Mouse (Mus musculus) bone marrow macrophage, adult 2 months (primary cell): ENCODE data around the gene Zbtb16. TPM values are rescaled to one million over a fixed set of nuclear protein-coding genes. Genes with fewer than 3 reads are reported as not detected.

ENCODE experiments used
- H3K27ac ChIP-seq: 2 replicates; pipeline ENCODE4 v1.5.1; 2012; ENCODE audit warnings: low read depth, low read length; ENCODE audit not compliant: insufficient read depth
- H3K4me1 ChIP-seq: 2 replicates; pipeline ENCODE4 v1.6.1; 2012; ENCODE audit warnings: low read length; ENCODE audit not compliant: control insufficient read depth, insufficient read depth
- H3K4me3 ChIP-seq: 2 replicates; pipeline ENCODE4 v1.5.1; 2012; ENCODE audit warnings: mild to moderate bottlenecking, low read length, moderate library complexity; ENCODE audit not compliant: insufficient read depth
- CTCF ChIP-seq: IDR thresholded peaks from 2 replicates; pipeline ENCODE4 v1.5.1; 2012; ENCODE audit warnings: low read depth, mild to moderate bottlenecking, low read length, moderate library complexity
- POLR2A ChIP-seq: IDR thresholded peaks from 2 replicates; pipeline ENCODE4 v1.6.1; 2012; ENCODE audit warnings: mild to moderate bottlenecking, low read depth, low read length, borderline replicate concordance
- polyA plus RNA-seq: library from polyadenylated mRNA; stranded (reverse); fragments of >200 nt; gene quantifications from 2 replicates; pipeline ENCODE4 v1.2.4, GENCODE M21; 2012; ENCODE audit not compliant: missing spikeins, insufficient read depth, insufficient read length

Gene Zbtb16
- polyA plus RNA-seq, 1 experiment: 2.9 TPM

DNA sequence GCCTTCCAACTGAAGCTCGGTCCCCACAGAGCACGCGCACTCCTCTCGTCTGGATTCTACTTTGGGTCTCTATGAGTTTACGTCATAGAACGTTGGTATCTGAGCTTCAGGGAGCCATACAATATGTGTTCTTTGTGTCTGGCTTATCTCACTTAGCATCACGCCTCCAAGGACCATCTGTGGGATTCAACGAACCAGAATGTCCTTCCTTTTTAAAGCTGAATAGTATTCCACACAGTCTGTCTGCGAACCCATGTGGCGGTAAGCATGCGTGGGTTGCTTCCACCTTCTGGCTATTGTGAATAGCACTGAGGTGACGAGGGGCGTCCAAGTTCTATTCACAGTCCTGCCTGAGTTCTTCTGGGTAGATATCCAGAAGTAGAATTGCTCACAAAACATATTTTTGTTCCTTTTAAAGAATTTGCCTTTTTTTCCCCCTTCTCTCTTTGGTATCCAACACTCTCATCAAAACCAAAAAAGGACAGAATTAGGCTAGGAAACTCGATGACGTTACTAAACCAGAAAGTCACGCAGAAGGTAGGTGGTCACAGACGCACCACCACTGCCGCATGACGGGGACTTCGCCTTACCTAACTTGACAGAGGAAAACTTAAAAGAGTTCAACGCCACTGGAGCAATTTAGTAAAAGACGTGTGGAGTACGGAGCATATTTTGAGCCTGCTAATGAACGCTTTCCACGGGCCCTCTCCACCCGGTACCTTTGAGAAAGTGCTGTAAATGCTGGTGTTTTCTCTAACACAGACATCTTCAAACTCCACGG, 32.4 kb downstream of the Zbtb16 start:
- Histone ChIP-seq H3K4me1 (no peaks in the 10 kb centered on the region), H3K27ac (no peak overlapping the region), H3K4me3 (no peak overlapping the region)
- TF ChIP-seq POLR2A (no peak), CTCF (no peak)

DNA sequence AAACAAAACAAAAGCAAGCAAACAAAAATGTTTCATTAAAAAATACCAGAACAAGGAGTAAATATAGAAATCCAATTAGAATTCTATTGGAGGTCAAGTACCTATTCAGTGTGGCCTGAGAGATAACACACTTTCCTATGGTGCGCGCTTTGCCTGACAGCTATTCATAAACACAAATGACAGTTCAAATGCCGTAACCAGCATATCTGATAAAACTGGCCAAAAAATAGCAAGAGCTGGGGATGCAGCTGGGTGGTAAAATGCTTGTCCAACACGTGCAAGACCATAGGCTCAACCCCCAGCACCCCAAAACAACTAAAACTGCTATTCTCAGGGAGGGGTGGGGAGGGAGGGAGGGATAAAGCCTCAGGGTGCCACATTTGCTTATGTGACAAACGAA, 33.6 kb downstream of the Zbtb16 start:
- no peak for TF ChIP-seq CTCF
- TF ChIP-seq POLR2A: no peak
- Histone ChIP-seq H3K27ac (no peak overlapping the region), H3K4me1 (no peaks in the 10 kb centered on the region), H3K4me3 (no peak overlapping the region)

DNA sequence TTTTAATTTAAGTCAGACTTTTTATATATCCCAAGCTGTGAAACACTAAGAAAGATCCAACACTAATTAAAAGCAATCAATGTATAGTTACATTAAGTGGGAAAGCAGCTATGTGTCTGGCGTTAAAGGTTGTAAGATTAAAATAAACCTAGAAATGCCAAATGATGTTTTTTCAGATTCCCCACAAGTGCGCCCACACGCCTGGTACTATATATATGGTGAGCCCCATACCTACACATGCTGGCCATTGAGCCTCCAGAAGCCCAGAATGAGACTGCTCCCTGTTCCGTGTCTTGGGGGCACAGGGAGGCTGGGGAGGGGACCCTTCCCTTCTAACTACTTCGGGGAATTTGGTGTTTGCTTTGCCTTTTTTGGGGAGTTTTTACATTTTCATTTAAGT, 34.7 kb downstream of the Zbtb16 start:
- TF ChIP-seq CTCF (no peak), POLR2A (no peak)
- H3K4me3 ChIP-seq: no peak overlapping the region
- H3K27ac ChIP-seq: no peak overlapping the region
- no peaks in the 10 kb centered on the region for H3K4me1 ChIP-seq

DNA sequence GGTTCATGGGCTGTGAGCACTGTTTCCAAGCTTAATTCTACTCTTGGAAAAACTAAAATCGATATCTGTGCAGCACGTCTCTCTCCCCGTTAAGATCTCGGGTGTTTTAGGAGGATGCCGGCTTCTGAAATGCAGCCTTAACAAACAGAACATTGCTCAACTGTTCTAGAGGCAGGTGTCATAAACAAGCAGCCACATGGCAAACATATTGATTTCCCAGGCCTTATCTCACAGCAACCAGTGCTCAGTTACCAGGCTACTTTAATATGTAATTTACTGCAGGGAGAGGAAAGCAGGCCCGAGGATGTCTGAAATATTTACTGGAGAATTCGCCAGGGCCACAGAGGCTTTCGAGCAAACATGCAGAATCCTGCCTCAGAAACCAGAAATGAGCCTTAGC, 35.4 kb downstream of the Zbtb16 start:
- no peak overlapping the region for H3K27ac ChIP-seq
- H3K4me1 ChIP-seq: no peaks in the 10 kb centered on the region
- no peak overlapping the region for H3K4me3 ChIP-seq
- TF ChIP-seq CTCF (no peak), POLR2A (no peak)

DNA sequence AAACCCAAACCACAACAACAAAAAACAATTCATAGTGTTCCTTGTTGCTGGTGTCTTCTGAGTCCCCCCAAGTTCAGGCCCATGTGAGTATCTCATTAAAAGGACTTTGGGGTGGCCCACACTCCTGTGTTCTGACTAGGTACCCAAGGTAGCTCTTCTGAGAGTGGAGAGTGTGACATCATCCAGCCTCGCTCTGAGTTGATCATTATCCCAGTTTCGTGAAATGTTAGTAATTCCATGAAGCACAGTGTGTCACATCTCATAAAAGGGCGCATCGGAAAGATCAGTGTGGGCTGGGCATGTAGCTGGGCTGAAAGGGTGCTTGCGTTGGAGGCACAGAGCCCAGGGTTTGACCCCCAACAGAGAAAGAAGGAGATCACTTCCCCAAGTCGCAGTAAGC, 38.0 kb downstream of the Zbtb16 start:
- no peak overlapping the region for H3K4me3 ChIP-seq
- TF ChIP-seq CTCF (no peak), POLR2A (no peak)
- no peaks in the 10 kb centered on the region for H3K4me1 ChIP-seq
- no peak overlapping the region for H3K27ac ChIP-seq

DNA sequence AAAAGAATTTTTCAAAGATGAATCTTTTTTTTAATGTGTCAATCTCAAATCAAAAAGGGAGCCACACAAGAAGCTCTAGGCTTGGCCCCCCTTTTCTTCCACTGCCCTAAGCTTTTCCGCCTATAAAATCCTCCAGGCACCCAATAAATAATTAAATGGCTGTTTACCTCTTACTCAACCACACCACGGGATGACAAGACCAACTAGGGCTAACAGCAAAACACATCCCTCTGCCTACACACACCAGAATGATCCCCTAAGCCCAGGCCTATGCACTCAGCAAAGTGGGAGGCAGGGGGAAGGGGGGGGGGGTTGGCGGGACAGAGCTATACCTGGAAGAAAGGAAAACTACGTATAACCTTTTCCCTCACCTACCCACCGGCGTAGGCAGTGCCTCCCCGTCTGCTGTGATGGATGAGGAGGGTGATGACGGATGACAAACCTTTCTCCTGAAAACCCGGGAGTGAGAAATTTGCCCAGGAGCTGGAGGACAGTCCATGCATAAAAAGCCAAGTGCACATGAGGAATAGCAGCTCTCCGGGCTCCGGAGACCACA, 39.7 kb downstream of the Zbtb16 start:
- Histone ChIP-seq H3K4me3 (no peak overlapping the region), H3K27ac (no peak overlapping the region), H3K4me1 (peaks cover 2% of the 10 kb centered on the region; the same call in 1 of the 2 replicates)
- TF ChIP-seq CTCF: no peak
- no peak for TF ChIP-seq POLR2A

DNA sequence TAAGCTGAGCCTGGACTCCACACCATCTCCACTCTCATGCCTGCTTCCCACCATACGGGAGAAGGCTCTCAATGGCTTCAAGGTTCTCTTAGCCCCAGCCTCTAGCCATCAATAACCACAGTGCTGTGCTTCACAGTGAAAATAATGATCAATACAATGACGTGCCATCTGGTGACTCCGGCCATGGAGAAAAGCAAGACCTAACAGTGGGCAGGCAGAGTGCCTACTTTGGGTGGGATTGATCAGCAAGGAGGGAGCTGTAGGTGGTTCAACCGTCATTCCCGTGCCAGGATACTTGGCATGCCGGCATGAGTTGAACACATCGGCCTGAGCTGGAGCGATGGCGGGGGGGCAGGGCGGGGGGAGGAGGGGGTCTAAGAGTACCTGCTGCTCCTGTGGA, 40.3 kb downstream of the Zbtb16 start:
- H3K4me3 ChIP-seq: no peak overlapping the region
- peaks cover 2% of the 10 kb centered on the region; the same call in 1 of the 2 replicates for H3K4me1 ChIP-seq
- H3K27ac ChIP-seq: no peak overlapping the region
- TF ChIP-seq CTCF: no peak
- TF ChIP-seq POLR2A: no peak

DNA sequence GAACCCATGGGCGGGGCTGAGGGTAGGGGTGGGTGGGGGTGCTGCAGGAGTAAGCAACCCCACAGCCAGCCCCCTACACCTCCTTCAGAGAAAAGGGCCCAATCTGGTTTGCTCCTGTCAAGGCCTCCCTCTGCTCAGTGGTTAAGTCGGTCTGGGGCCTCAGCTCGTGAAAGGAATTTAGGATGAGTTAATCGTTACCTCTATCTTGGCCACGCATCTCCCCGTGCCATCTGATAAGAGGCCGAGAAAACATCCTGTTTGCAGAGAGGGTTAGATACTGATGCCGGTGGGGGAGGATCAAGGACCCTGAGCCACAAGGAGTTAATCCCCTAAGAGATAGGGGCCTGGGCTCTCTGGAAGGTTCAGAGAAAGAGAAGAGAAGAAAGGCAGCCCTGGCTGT, 40.9 kb downstream of the Zbtb16 start:
- H3K27ac ChIP-seq: no peak overlapping the region
- TF ChIP-seq POLR2A (no peak), CTCF (no peak)
- H3K4me1 ChIP-seq: peaks cover 2% of the 10 kb centered on the region; the same call in 1 of the 2 replicates
- H3K4me3 ChIP-seq: no peak overlapping the region

DNA sequence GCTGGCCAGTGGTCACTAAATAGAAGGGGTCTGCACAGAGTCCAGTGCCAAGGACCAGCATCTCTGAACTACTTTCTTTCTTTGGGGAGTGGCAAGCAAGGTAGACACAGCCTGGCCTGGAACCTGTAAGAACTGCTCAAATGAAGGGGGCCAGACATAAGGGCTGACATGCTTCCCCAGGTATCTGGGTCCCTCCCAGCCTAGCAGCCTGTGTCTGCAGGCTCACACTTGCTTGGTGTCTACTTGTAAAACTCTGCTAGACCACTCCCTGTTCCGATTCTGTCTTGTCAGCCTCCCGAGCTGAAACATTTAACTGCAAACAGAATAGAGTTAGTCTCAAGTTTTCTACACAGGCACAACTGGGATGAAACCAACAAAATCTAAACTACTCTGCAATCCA, 41.6 kb downstream of the Zbtb16 start:
- H3K4me1 ChIP-seq: peaks cover 2% of the 10 kb centered on the region; the same call in 1 of the 2 replicates
- H3K27ac ChIP-seq: no peak overlapping the region
- H3K4me3 ChIP-seq: no peak overlapping the region
- TF ChIP-seq CTCF (no peak), POLR2A (no peak)

DNA sequence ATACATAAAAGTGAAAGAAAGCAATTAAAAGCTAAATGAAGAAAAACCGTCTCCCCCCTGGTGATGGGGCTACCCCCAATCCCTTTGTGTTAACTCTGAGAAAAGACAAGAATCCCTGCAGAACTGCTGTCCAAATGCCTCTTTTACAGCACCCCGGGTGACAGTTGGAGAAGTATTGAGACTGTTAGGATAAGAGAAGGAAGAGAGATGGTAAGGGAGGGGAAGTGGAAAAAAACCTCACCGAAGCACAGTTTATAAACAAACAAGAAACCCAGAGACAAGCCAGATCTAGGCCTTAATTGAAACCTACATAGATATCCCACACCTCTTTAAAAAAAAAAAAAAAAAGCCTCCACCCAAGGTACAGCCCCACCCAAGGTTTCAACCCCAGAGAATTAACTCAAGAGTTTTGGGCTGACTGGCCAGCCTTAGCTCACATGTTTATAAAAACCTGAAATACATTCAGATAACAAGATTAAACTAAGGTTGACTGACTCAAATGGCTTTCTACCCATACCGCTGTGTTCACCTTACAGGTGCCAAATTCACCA, 42.3 kb downstream of the Zbtb16 start:
- Histone ChIP-seq H3K4me1 (peaks cover 2% of the 10 kb centered on the region; the same call in 1 of the 2 replicates), H3K4me3 (no peak overlapping the region), H3K27ac (no peak overlapping the region)
- no peak for TF ChIP-seq CTCF
- TF ChIP-seq POLR2A: no peak
